Mouse (Mus musculus) limb, embryonic 15.5 days (tissue): Measurements from ENCODE around the gene Pex14. TPM values are rescaled to one million over a fixed set of nuclear protein-coding genes. Genes with fewer than 3 reads are reported as not detected.

ENCODE experiments used
- ATAC-seq: fragments of 200-750 bp; cut with Nextera tagmentation; 2 replicates; pipeline ENCODE4 v1.8.0; 2017; ENCODE audit warnings: low read depth, moderate TSS enrichment; ENCODE audit not compliant: insufficient number of reproducible peaks, low FRiP score, low TSS enrichment
- H3K27ac ChIP-seq: fragments of 300-500 bp; sonication (generic); 2 replicates; pipeline ENCODE4 v1.5.1; 2015; ENCODE audit warnings: moderate library complexity, mild to moderate bottlenecking, inconsistent platforms
- H3K27me3 ChIP-seq: fragments of 300-500 bp; sonication (generic); 2 replicates; pipeline ENCODE4 v1.6.1; 2015; ENCODE audit warnings: inconsistent platforms
- H3K36me3 ChIP-seq: fragments of 300-500 bp; sonication (generic); 2 replicates; pipeline ENCODE4 v1.6.1; 2015; ENCODE audit warnings: inconsistent platforms
- H3K4me1 ChIP-seq: fragments of 300-500 bp; sonication (generic); 2 replicates; pipeline ENCODE4 v1.6.1; 2015; ENCODE audit warnings: inconsistent platforms
- H3K4me2 ChIP-seq: fragments of 300-500 bp; sonication (generic); 2 replicates; pipeline ENCODE4 v1.6.1; 2015; ENCODE audit warnings: mild to moderate bottlenecking, inconsistent platforms
- H3K4me3 ChIP-seq: fragments of 300-500 bp; sonication (generic); 2 replicates; pipeline ENCODE4 v1.5.1; 2015; ENCODE audit warnings: mild to moderate bottlenecking, inconsistent platforms
- H3K9ac ChIP-seq: fragments of 300-500 bp; sonication (generic); 2 replicates; pipeline ENCODE4 v1.6.1; 2015; ENCODE audit warnings: inconsistent platforms
- H3K9me3 ChIP-seq: fragments of 300-500 bp; sonication (generic); 2 replicates; pipeline ENCODE4 v1.6.1; 2016; ENCODE audit warnings: inconsistent platforms
- WGBS: fragments of 180-500 bp; shearing (Covaris S2); methylation state at CpG from one replicate; pipeline ENCODE4 v1.1.7; 2015; 5-methylcytosine and 5-hydroxymethylcytosine counted together
- polyA plus RNA-seq: library from polyadenylated mRNA; unstranded; fragments of >200 nt; fragmentation: Nextera tagmentation; extraction: Ambion mirVana; gene quantifications from 2 replicates; pipeline ENCODE4 v1.2.1, GENCODE M21; 2015

The Pex14 gene
- polyA plus RNA-seq, 1 experiment from 2014 or later: 45.6 TPM

- H3K4me3 ChIP-seq: peak overlapping the region; percentile 98
- no peak overlapping the region for H3K27ac ChIP-seq
- 9% methylated on average over 11 of the region's 11 CpGs for WGBS
- no peaks in the 10 kb centered on the region for H3K9me3 ChIP-seq
- no peak for ATAC-seq
- peak overlapping the region; percentile 92 for H3K9ac ChIP-seq
- H3K36me3 ChIP-seq: no peaks in the 10 kb centered on the region; the same call in 1 of the 2 replicates
- peaks cover 14% of the 10 kb centered on the region for H3K4me1 ChIP-seq
- peak overlapping the region; percentile 85 for H3K4me2 ChIP-seq
- H3K27me3 ChIP-seq: no peaks in the 10 kb centered on the region
These were observed 1.1 kb downstream of the Pex14 start for GRCm38 (mm10) chr4:149098571-149098970.

DNA sequence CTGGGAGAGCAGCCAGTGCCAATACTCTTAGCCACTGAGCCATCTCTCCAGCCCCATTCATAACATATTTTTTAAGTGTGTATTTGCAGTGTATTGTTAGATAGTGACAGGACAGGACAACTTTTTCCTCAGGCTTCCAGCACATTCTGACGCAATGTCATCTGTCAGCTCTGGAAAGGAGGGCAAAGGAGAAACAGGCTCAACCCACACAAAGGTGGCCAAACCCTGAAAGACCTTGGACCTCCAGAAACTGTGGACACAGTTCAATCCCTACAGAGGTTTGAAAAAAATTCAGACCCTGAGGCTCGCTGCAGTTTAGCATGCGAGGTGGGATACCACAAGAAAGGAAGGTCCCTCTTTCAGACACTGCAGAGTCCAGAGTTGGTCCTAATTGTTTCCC is 1.7 kb downstream of the Pex14 start:
- Histone ChIP-seq H3K27ac (no peak overlapping the region), H3K4me2 (peak overlapping the region; percentile 85; the same call in 1 of the 2 replicates), H3K27me3 (no peaks in the 10 kb centered on the region), H3K36me3 (peaks cover 3% of the 10 kb centered on the region; the same call in 1 of the 2 replicates), H3K9ac (no peak overlapping the region), H3K4me3 (peak overlapping the region; percentile 98), H3K9me3 (no peaks in the 10 kb centered on the region), H3K4me1 (peaks cover 14% of the 10 kb centered on the region)
- ATAC-seq: no peak
- 73% methylated on average over 3 of the region's 3 CpGs for WGBS

- Histone ChIP-seq H3K27ac (no peak overlapping the region), H3K4me1 (no peaks in the 10 kb centered on the region)
- 63% methylated on average over 8 of the region's 8 CpGs for WGBS
These were observed 8.3 kb downstream of the Pex14 start for GRCm38 (mm10) chr4:149091364-149091763.

GRCm38 (mm10) chr4:149085381-149085780 is 14.3 kb downstream of the Pex14 start:
- H3K4me2 ChIP-seq: no peak overlapping the region
- H3K4me1 ChIP-seq: peaks cover 16% of the 10 kb centered on the region
- ATAC-seq: no peak
- WGBS: 76% methylated on average over 5 of the region's 5 CpGs
- no peaks in the 10 kb centered on the region for H3K9me3 ChIP-seq
- H3K27me3 ChIP-seq: no peaks in the 10 kb centered on the region
- H3K4me3 ChIP-seq: no peak overlapping the region
- H3K36me3 ChIP-seq: no peaks in the 10 kb centered on the region; the same call in 1 of the 2 replicates
- H3K27ac ChIP-seq: no peak overlapping the region
- no peak overlapping the region for H3K9ac ChIP-seq

More at GRCm38 (mm10) chr4:149091364-149091763, 8.3 kb downstream of the Pex14 start:
- H3K4me2 ChIP-seq: no peak overlapping the region
- no peak overlapping the region for H3K9ac ChIP-seq
- H3K4me3 ChIP-seq: no peak overlapping the region
- peaks cover 12% of the 10 kb centered on the region; the same call in 1 of the 2 replicates for H3K36me3 ChIP-seq
- no peaks in the 10 kb centered on the region for H3K27me3 ChIP-seq
- ATAC-seq: no peak
- H3K9me3 ChIP-seq: no peaks in the 10 kb centered on the region

GRCm38 (mm10) chr4:149081528-149081927 is 18.1 kb downstream of the Pex14 start:
- WGBS: 64% methylated on average over 17 of the region's 17 CpGs
- H3K4me2 ChIP-seq: no peak overlapping the region
- no peaks in the 10 kb centered on the region for H3K9me3 ChIP-seq
- H3K9ac ChIP-seq: no peak overlapping the region
- peak; percentile 44; the same call in 1 of the 2 replicates for ATAC-seq
- no peak overlapping the region for H3K27ac ChIP-seq
- no peak overlapping the region for H3K4me3 ChIP-seq
- no peaks in the 10 kb centered on the region; the same call in 1 of the 2 replicates for H3K36me3 ChIP-seq
- peaks cover 16% of the 10 kb centered on the region for H3K4me1 ChIP-seq
- H3K27me3 ChIP-seq: no peaks in the 10 kb centered on the region

- Histone ChIP-seq H3K4me1 (peaks cover 21% of the 10 kb centered on the region), H3K4me3 (no peak overlapping the region), H3K4me2 (no peak overlapping the region), H3K27me3 (no peaks in the 10 kb centered on the region), H3K9me3 (no peaks in the 10 kb centered on the region), H3K27ac (no peak overlapping the region), H3K9ac (no peak overlapping the region), H3K36me3 (peaks cover 2% of the 10 kb centered on the region; the same call in 1 of the 2 replicates)
- no peak for ATAC-seq
- 88% methylated on average over 8 of the region's 8 CpGs for WGBS
These were observed 19.6 kb downstream of the Pex14 start for GRCm38 (mm10) chr4:149080111-149080510.

GRCm38 (mm10) chr4:149079629-149080028 is 20.0 kb downstream of the Pex14 start:
- Histone ChIP-seq H3K9ac (no peak overlapping the region), H3K4me1 (peaks cover 21% of the 10 kb centered on the region), H3K4me3 (no peak overlapping the region), H3K36me3 (peaks cover 7% of the 10 kb centered on the region), H3K4me2 (no peak overlapping the region), H3K27me3 (no peaks in the 10 kb centered on the region), H3K27ac (no peak overlapping the region), H3K9me3 (no peaks in the 10 kb centered on the region)
- ATAC-seq: no peak
- 85% methylated on average over 6 of the region's 6 CpGs for WGBS

DNA sequence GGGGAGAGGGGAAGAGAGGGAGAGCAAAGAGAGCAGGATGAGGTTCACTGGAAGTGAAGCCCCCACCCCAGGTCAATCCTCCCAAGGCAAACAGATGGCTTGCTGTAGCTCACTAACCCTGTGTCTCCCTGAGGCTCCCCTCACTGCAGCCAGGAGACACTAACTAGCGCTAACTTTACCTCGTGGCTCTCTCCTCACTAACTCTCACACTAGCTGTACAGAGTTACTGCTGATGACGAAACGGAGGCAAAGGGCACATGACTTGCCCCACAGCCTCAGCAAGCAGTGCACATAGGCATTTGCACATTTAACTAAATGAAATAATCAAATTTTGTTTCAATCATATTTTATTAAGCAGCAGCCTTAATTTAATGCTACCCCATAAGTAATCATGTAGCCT is 21.4 kb downstream of the Pex14 start:
- Histone ChIP-seq H3K9ac (no peak overlapping the region), H3K9me3 (no peaks in the 10 kb centered on the region), H3K4me3 (no peak overlapping the region), H3K4me1 (peaks cover 24% of the 10 kb centered on the region), H3K4me2 (no peak overlapping the region), H3K27ac (no peak overlapping the region), H3K36me3 (peaks cover 12% of the 10 kb centered on the region), H3K27me3 (no peaks in the 10 kb centered on the region)
- WGBS: 54% methylated on average over 4 of the region's 4 CpGs
- no peak for ATAC-seq

GRCm38 (mm10) chr4:149075871-149076575 is 23.7 kb downstream of the Pex14 start:
- no peak for ATAC-seq
- Histone ChIP-seq H3K4me3 (no peak overlapping the region), H3K9ac (no peak overlapping the region), H3K27ac (no peak overlapping the region; the same call in 1 of the 2 replicates), H3K4me2 (no peak overlapping the region), H3K4me1 (peaks cover 8% of the 10 kb centered on the region; the same call in 1 of the 2 replicates), H3K9me3 (no peaks in the 10 kb centered on the region), H3K36me3 (peaks cover 26% of the 10 kb centered on the region), H3K27me3 (no peaks in the 10 kb centered on the region)
- WGBS: 27% methylated on average over 10 of the region's 10 CpGs

DNA sequence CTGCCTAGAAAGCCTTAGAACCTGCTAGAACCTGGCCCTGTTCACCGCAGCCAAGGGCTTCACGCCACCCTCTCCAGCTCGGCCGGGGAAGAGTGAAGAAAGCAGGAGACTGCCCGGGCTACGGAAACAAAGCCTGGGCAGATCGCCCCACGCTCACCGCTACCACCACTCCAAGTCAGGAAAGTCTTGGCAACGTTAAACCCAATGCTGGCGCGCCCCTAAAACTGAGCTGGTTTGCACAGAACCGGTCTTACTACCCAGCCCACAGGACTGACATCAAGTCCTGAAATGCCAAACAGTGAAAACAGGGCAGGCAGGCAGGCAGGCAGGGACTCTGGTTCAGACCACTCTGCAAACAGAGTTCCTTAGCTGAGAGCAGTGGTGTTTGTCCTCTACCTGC is 24.6 kb downstream of the Pex14 start:
- no peak for ATAC-seq
- peaks cover 26% of the 10 kb centered on the region for H3K36me3 ChIP-seq
- no peak overlapping the region for H3K4me2 ChIP-seq
- H3K9ac ChIP-seq: no peak overlapping the region
- WGBS: 85% methylated on average over 13 of the region's 13 CpGs
- H3K27me3 ChIP-seq: no peaks in the 10 kb centered on the region
- H3K9me3 ChIP-seq: no peaks in the 10 kb centered on the region
- H3K4me3 ChIP-seq: no peak overlapping the region
- H3K27ac ChIP-seq: no peak overlapping the region
- H3K4me1 ChIP-seq: peaks cover 12% of the 10 kb centered on the region

DNA sequence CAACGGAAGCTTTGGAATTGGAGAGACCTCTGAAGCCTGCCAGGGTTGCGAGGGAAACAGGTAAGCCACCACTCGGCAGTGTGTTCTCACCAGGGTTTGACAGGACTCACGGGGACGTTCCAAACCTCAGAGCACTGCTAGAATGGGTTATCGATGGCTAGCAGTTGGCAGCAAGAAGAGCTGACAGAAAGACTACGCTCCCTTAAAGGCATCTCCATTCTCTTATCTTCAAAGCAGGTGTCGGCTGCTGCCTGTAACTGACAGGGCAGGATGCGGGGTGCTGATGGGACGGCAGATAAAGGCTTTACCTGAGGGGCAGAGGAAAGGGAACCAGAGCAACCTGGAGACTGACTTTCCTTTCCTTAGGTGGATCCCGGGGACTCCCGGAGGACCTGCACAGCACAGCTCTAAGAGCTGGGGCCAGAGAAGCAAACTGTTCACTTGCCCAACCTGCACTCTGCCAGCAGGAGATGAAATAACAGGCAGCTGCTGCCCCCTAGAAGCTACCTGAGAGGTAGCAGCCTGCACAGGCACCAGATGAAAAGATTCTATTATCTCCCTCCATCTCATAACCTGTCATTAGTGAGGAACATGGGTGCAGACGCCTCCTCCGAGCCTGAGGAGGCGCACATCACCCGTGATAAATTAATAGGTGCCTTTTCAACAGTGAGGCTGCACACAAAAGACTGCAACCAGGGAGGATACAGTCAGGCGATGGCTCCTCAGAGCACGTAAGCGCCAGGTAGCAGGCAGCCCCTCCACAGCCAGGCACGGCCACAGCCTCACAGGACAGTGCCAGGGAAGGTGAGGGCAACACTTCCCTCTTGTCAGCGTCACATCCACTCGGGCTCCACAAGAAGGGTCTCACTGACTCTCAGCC is 32.8 kb downstream of the Pex14 start:
- no peak overlapping the region for H3K4me3 ChIP-seq
- no peak for ATAC-seq
- H3K36me3 ChIP-seq: peaks cover 2% of the 10 kb centered on the region; the same call in 1 of the 2 replicates
- no peak overlapping the region for H3K4me2 ChIP-seq
- peaks cover 25% of the 10 kb centered on the region for H3K4me1 ChIP-seq
- H3K9me3 ChIP-seq: no peaks in the 10 kb centered on the region
- no peak overlapping the region for H3K9ac ChIP-seq
- H3K27me3 ChIP-seq: no peaks in the 10 kb centered on the region
- no peak overlapping the region for H3K27ac ChIP-seq
- 69% methylated on average over 22 of the region's 22 CpGs for whole genome bisulfite sequencing
